Mouse (Mus musculus) neutrophil, adult 5-6 weeks (primary cell): ENCODE measurements around the gene Rnf227. TPM values are rescaled to one million over a fixed set of nuclear protein-coding genes. Genes with fewer than 3 reads are reported as not detected.

ENCODE experiments used
- ATAC-seq: fragments of 151-379, 151-347 bp; 2 replicates; pipeline ENCODE4 v1.8.0; 2017; ENCODE audit warnings: mild to moderate bottlenecking, moderate TSS enrichment; ENCODE audit not compliant: insufficient number of reproducible peaks, poor library complexity, low FRiP score, severe bottlenecking; ENCODE audit errors: extremely low read depth
- total RNA-seq: library from RNA; stranded (forward); fragments of 200-1000 nt; gene quantifications from 2 replicates; pipeline ENCODE4 v1.2.3, GENCODE M21; 2017

The Rnf227 gene
- total RNA-seq, 1 experiment from 2014 or later, result 0.93 TPM

GRCm38 (mm10) chr11:69390400-69391034 lies 50.3 kb downstream of the Rnf227 start:
- peak; percentile 50; the same call in 1 of the 2 replicates for ATAC-seq

Other genes starting within 250 kb of the Rnf227 start
- 28.9 and 36.1 TPM in 2 replicates for gene Per1, start 245.2 kb upstream of the Rnf227 start, total RNA-seq
- 0.23 TPM in 1 of 2 replicates, not detected in the other for gene Hes7, start 220.1 kb upstream of the Rnf227 start, total RNA-seq
- gene 9130213A22Rik, start 217.9 kb upstream of the Rnf227 start, total RNA-seq, result 0.23 and 0.74 TPM in 2 replicates
- 0.25 TPM in 1 of 2 replicates, not detected in the other for gene Aloxe3, start 214.6 kb upstream of the Rnf227 start, total RNA-seq
- not detected in 2 replicates for gene Alox12b, start 183.5 kb upstream of the Rnf227 start, total RNA-seq
- not detected in 2 replicates for gene Alox8, start 142.6 kb upstream of the Rnf227 start, total RNA-seq
- not detected in 2 replicates for gene Gucy2e, start 103.4 kb upstream of the Rnf227 start, total RNA-seq
- 20.9 and 27.7 TPM in 2 replicates for gene Cntrob, start 16.7 kb upstream of the Rnf227 start, total RNA-seq
- 34.7 and 38.6 TPM in 2 replicates for gene Trappc1, start 16.5 kb upstream of the Rnf227 start, total RNA-seq
- 0.47 and 0.86 TPM in 2 replicates for gene Kcnab3, start 14.2 kb upstream of the Rnf227 start, total RNA-seq
- 152 and 159 TPM in 2 replicates for gene Chd3, start 28.9 kb downstream of the Rnf227 start, total RNA-seq
- gene Naa38, start 55.0 kb downstream of the Rnf227 start, total RNA-seq, result 34.1 and 39.9 TPM in 2 replicates
- 53.2 and 64.2 TPM in 2 replicates for gene Cyb5d1, start 55.2 kb downstream of the Rnf227 start, total RNA-seq
- gene Tmem88, start 57.8 kb downstream of the Rnf227 start, total RNA-seq, result 2.7 and 3.3 TPM in 2 replicates
- 18.4 and 23.8 TPM in 2 replicates for gene Kdm6b, start 73.2 kb downstream of the Rnf227 start, total RNA-seq
- 0.12 TPM in 1 of 2 replicates, not detected in the other for gene Dnah2, start 208.6 kb downstream of the Rnf227 start, total RNA-seq
- gene Efnb3, start 219.7 kb downstream of the Rnf227 start, total RNA-seq, result 0.47 and 0.49 TPM in 2 replicates
- 3.8 and 8.0 TPM in 2 replicates for gene Wrap53, start 239.8 kb downstream of the Rnf227 start, total RNA-seq
- gene Trp53, start 239.9 kb downstream of the Rnf227 start, total RNA-seq, result 38.3 and 39.8 TPM in 2 replicates